Mouse (Mus musculus): ENCODE results near the gene Ypel3. TPM values are rescaled to one million over a fixed set of nuclear protein-coding genes. Genes with fewer than 3 reads are reported as not detected.

Ypel3 gene
- 240 and 274 TPM in 2 replicates for polyA plus RNA-seq (2021; fragmentation: Nextera tagmentation)
- long read RNA-seq, experiment 1, transcript Ypel3-201 (5 exons, 973 nt) = major isoform, 200 of 232 reads
- long read RNA-seq, experiment 1, transcript Ypel3-203 (4 exons, 1,594 nt) = minor isoform, 8 of 232 reads
- long read RNA-seq, experiment 1, partial matches to known transcripts = 5 of 232 reads
- long read RNA-seq, experiment 1, other reads (novel, unspliced or antisense) = 18 of 232 reads
- long read RNA-seq, experiment 2, transcript Ypel3-201 (5 exons, 973 nt) = major isoform, 176 of 202 reads
- long read RNA-seq, experiment 2, partial matches to known transcripts = 2 of 202 reads
- long read RNA-seq, experiment 2, other reads (novel, unspliced or antisense) = 18 of 202 reads

DNA sequence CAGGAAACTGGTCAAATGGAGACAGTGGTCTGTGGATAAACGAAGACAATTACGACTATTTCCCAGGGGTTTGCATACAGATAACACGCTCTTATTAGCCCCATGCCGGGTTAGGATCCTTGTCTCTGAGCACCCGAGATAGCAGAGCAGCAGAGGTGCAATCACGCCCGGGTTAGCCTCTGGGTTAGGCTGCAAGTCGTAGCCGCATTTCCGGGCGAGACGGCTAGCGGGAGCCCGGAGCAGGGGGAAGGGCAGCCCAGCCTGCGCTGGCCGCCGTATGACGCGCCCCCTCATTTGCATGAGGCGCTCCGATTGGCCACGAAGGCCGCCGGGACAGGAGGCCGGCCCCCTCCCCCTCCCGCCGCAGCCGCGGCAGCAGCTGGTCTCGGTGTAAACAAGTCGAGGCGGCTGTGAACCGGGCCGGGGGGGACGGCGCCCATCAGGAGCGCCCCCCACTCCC is at the start of gene Ypel3:
Gene Ypel3, plus strand, starts transcription at position 358 of the 460 bp plus-strand sequence.

DNA sequence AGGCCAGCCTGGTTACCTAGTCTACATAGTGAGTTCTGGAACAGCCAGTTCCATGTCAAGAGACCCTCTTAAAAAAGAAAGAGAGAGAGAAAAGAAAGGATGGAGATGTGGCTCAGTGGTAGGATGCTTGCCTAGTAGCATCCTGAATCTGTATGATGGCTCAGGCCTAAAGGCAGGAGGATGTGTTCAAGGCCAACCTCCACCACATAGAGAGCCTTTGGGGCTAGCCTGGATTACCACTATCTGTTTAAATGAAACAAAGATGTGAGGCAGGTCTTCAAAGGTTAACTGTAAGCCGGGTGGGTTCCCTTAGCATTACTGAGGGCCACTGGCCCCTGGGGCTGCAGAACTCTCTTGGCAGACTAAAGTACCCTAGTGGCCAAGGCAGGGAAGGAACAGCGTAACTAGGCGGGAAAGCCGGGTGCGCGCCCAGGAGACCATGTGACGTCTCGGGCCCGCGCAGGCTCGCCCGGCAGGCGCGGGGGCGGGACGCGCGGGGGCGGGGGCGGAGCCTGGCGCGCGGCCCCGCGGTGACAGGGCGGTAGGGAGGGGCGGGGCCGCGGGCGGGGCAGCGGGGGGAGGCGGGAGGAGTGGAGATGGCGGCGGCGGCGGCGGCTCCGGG is 17.6 kb upstream of the Ypel3 start, which contains the start of gene Mapk3:
Gene Mapk3, plus strand, starts transcription at position 552 of the 622 bp plus-strand sequence.

DNA sequence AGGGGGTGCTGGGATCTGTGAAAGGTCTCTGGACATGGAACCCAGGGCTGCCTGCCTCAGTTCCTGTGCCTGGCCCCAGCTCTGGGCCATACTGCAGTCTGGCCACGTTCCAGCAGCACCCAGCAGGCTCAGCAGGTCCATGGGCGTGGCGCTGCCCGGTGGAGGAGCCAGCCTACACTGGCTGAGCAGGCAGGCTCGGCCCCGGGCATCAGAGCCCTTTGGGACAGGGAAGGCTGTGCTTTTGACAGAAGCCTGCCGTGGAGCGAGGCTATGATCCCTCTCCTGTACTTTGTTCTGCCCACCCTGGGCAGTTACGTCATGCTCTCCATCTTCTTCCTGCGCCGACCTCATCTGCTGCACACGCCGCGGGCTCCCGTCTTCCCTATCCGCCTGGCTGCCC is 10.6 kb upstream of the Ypel3 start, which contains the start of gene Gdpd3:
Gene Gdpd3, plus strand, starts transcription at position 134 of the 400 bp plus-strand sequence.

DNA sequence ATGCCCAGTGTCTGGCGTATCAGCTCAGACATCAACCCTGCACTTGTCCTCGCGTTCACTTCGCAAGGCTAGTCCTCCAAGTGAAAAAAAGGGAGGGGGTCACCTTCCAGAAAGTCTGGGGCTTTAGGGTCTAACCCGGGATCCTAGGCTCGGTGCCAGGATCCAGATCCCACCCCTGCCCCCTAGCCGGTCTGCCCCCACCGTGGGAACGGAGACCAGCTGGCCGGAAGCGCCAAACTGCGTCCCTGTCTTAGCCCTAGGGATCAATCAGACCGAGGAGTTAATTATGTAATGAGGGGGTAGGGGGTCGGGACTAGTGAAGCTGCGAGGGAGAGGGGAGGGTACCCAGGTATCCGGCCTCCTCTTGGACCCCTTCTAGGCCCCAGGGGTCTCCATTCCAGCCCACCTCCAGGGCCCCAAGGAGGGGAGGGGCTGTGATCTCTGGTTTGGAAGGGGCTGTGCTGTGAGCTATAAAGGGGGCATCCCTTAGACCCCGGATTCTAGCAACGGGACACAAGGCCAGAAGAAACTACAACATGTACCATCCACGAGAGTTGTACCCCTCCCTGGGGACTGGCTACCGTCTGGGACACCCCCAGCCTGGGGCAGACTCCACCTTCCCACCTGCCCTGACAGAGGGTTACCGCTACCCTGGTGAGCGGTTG is 4.3 kb downstream of the Ypel3 start, which contains the start of gene Tbx6:
Gene Tbx6, plus strand, starts transcription at position 513 of the 665 bp plus-strand sequence.

DNA sequence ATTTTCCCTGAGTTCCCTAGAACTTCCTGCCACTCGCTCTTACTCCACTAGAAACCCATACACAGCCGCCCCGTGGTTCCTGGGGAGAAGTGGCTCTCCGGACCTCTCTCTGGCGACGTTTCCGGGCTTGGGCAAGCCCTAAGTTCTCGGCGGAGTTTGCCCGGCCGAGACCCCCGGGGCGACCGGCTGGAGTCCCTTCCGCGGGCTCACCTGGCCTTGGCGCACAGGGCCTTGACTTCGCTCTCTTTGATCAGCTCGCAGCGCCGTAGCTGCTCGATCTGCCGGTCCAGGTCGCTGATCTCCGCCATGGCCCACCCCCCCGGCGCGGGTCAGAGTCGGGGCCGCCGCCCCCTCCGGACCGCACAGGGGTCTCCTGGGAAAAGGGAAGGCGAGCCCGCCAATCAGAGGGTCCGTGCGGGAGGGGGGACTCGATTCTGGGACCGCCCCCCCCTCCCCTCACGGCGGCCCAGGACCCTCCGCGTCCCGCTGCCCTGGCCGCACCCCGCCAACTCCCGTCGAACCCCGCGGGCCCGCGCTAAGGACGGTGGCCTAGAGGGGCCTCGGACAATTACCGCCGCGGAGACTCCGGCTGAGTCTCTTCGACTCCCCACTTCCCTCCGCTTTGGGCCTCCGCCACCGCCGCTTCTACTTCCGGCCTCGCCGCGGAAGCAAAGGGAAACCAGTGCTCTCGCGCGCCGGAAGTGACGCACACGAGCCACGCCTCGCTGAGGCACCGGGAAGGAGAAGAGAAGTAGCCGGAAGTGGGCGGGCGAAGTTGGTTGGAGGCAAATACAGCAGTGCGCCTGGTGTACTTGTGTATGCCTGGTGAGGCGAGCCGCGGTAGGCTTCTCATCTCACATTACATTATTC is 15.3 kb downstream of the Ypel3 start, which contains the start of gene Ppp4c:
Gene Ppp4c, minus strand, starts transcription at position 646 of the 870 bp plus-strand sequence.

DNA sequence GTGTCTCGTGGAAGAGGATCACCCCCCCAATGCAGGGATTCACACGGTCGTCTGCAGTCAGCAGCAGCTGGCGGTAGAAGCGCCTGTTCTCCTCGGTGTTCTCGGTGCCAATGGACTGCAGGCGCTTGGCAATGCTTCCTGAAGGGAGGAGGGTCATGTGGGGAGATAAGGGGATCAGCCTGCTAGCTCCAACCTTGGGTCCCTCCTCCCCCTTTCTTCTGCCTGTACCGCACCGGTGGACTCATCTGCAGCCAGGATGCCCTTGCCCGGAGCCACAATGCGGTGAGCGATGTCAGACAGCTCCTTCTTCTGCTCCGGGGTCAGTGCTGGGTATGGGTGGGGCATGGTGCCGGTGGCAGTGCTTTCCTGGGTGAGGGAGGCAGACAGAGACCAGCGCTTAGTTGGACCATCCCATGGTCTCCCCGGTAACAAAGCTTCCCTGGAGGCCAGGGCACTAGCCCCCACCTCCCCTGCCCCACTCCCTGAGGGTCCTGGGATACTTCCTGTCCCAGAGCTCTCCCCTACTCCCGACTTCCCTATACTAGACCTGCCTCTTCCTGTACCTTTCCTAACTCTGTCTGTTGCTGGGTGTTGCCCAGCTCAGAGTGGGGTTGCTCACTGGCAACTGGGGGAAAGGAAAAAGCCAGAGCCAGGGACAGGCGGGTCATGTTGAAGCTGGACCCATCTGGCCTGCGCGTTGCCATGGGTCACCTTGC is 20.8 kb downstream of the Ypel3 start, which contains the start of gene Fam57b:
Gene Fam57b, plus strand, starts transcription at position 258 of the 716 bp plus-strand sequence.

Other genes starting within 250 kb of the Ypel3 start
- 220 and 222 TPM in 2 replicates for gene Eif3c, start 210.5 kb upstream of the Ypel3 start, polyA plus RNA-seq (2021; fragmentation: Nextera tagmentation)
- 0.18 and 0.43 TPM in 2 replicates for gene Apobr, start 192.0 kb upstream of the Ypel3 start, polyA plus RNA-seq (2021; fragmentation: Nextera tagmentation)
- gene Cln3, start 191.1 kb upstream of the Ypel3 start, polyA plus RNA-seq (2021; fragmentation: Nextera tagmentation) = 14.4 and 15.6 TPM in 2 replicates
- not detected in 2 replicates for gene Il27, start 182.0 kb upstream of the Ypel3 start, polyA plus RNA-seq (2021; fragmentation: Nextera tagmentation)
- 23.0 and 25.6 TPM in 2 replicates for gene Nupr1, start 146.1 kb upstream of the Ypel3 start, polyA plus RNA-seq (2021; fragmentation: Nextera tagmentation)
- gene Sgf29, start 127.6 kb upstream of the Ypel3 start, polyA plus RNA-seq (2021; fragmentation: Nextera tagmentation) = 29.6 and 29.9 TPM in 2 replicates
- 11.5 and 17.2 TPM in 2 replicates for gene Sult1a1, start 100.5 kb upstream of the Ypel3 start, polyA plus RNA-seq (2021; fragmentation: Nextera tagmentation)
- 280 and 281 TPM in 2 replicates for gene Bola2, start 81.6 kb upstream of the Ypel3 start, polyA plus RNA-seq (2021; fragmentation: Nextera tagmentation)
- 6.3 and 7.9 TPM in 2 replicates for gene Slx1b, start 81.2 kb upstream of the Ypel3 start, polyA plus RNA-seq (2021; fragmentation: Nextera tagmentation)
- 113 and 139 TPM in 2 replicates for gene Coro1a, start 69.2 kb upstream of the Ypel3 start, polyA plus RNA-seq (2021; fragmentation: Nextera tagmentation)
- 44.9 and 49.7 TPM in 2 replicates for gene Mapk3, start 17.4 kb upstream of the Ypel3 start, polyA plus RNA-seq (2021; fragmentation: Nextera tagmentation)
- 0.65 TPM in 1 of 2 replicates, not detected in the other for gene Gdpd3, start 10.6 kb upstream of the Ypel3 start, polyA plus RNA-seq (2021; fragmentation: Nextera tagmentation)
- gene Tbx6, start 4.5 kb downstream of the Ypel3 start, polyA plus RNA-seq (2021; fragmentation: Nextera tagmentation) = not detected in 2 replicates
- 52.4 and 61.8 TPM in 2 replicates for gene Ppp4c, start 15.5 kb downstream of the Ypel3 start, polyA plus RNA-seq (2021; fragmentation: Nextera tagmentation)
- 4.4 and 5.3 TPM in 2 replicates for gene Fam57b, start 20.7 kb downstream of the Ypel3 start, polyA plus RNA-seq (2021; fragmentation: Nextera tagmentation)
- not detected in 2 replicates for gene 4930451I11Rik, start 54.7 kb downstream of the Ypel3 start, polyA plus RNA-seq (2021; fragmentation: Nextera tagmentation)
- 6.7 and 7.2 TPM in 2 replicates for gene Doc2a, start 70.5 kb downstream of the Ypel3 start, polyA plus RNA-seq (2021; fragmentation: Nextera tagmentation)
- 2.4 and 3.8 TPM in 2 replicates for gene Hirip3, start 85.0 kb downstream of the Ypel3 start, polyA plus RNA-seq (2021; fragmentation: Nextera tagmentation)
- gene Ino80e, start 85.4 kb downstream of the Ypel3 start, polyA plus RNA-seq (2021; fragmentation: Nextera tagmentation) = 46.0 and 48.1 TPM in 2 replicates
- 8.2 and 10.1 TPM in 2 replicates for gene Taok2, start 107.7 kb downstream of the Ypel3 start, polyA plus RNA-seq (2021; fragmentation: Nextera tagmentation)
- gene Tmem219, start 146.0 kb downstream of the Ypel3 start, polyA plus RNA-seq (2021; fragmentation: Nextera tagmentation) = 28.6 and 32.5 TPM in 2 replicates
- 262 and 282 TPM in 2 replicates for gene Kctd13, start 151.9 kb downstream of the Ypel3 start, polyA plus RNA-seq (2021; fragmentation: Nextera tagmentation)
- gene Asphd1, start 172.6 kb downstream of the Ypel3 start, polyA plus RNA-seq (2021; fragmentation: Nextera tagmentation) = 10.4 and 12.0 TPM in 2 replicates
- 70.3 and 76.4 TPM in 2 replicates for gene Sez6l2, start 173.6 kb downstream of the Ypel3 start, polyA plus RNA-seq (2021; fragmentation: Nextera tagmentation)
- gene Cdipt, start 199.0 kb downstream of the Ypel3 start, polyA plus RNA-seq (2021; fragmentation: Nextera tagmentation) = 205 and 220 TPM in 2 replicates
- gene Cdiptos, start 199.1 kb downstream of the Ypel3 start, polyA plus RNA-seq (2021; fragmentation: Nextera tagmentation) = 0.46 and 0.93 TPM in 2 replicates
- 4.2 and 5.5 TPM in 2 replicates for gene Mvp, start 237.7 kb downstream of the Ypel3 start, polyA plus RNA-seq (2021; fragmentation: Nextera tagmentation)
- gene Pagr1b, start 239.5 kb downstream of the Ypel3 start, polyA plus RNA-seq (2021; fragmentation: Nextera tagmentation) = 0.55 TPM in 1 of 2 replicates, not detected in the other
- gene Pagr1a, start 240.4 kb downstream of the Ypel3 start, polyA plus RNA-seq (2021; fragmentation: Nextera tagmentation) = 28.6 and 49.8 TPM in 2 replicates
- gene Gm42742, start 244.1 kb downstream of the Ypel3 start, polyA plus RNA-seq (2021; fragmentation: Nextera tagmentation) = 8.1 and 19.3 TPM in 2 replicates
- gene Prrt2, start 244.3 kb downstream of the Ypel3 start, polyA plus RNA-seq (2021; fragmentation: Nextera tagmentation) = 96.1 and 120 TPM in 2 replicates

Data from layer of hippocampus, adult 6 months (tissue).